Mouse (Mus musculus) small intestine, adult 2 months (tissue): ENCODE data around the gene Gm20388. TPM values are rescaled to one million over a fixed set of nuclear protein-coding genes. Genes with fewer than 3 reads are reported as not detected.
A peak's percentile ranks its signal among the peaks of the same experiment; 100 is the strongest.

Experiments used
- H3K27ac ChIP-seq: fragments of 200-500 bp; 2 replicates; pipeline ENCODE4 v1.5.1; 2012; ENCODE audit warnings: low read depth, low read length, control low read depth, inconsistent platforms; ENCODE audit not compliant: insufficient read depth
- H3K27me3 ChIP-seq: fragments of 200-500 bp; 2 replicates; pipeline ENCODE4 v1.6.1; 2012; ENCODE audit warnings: mild to moderate bottlenecking, moderate library complexity, low read length, inconsistent platforms; ENCODE audit not compliant: control insufficient read depth, insufficient read depth
- H3K36me3 ChIP-seq: fragments of 200-500 bp; 2 replicates; pipeline ENCODE4 v1.6.1; 2012; ENCODE audit warnings: mild to moderate bottlenecking, low read length, control low read depth, inconsistent platforms; ENCODE audit not compliant: control insufficient read depth, insufficient read depth
- H3K4me1 ChIP-seq: fragments of 200-500 bp; 2 replicates; pipeline ENCODE4 v1.6.1; 2012; ENCODE audit warnings: low read length, inconsistent platforms, mixed read lengths; ENCODE audit not compliant: control insufficient read depth, insufficient read depth, insufficient read length
- H3K4me3 ChIP-seq: fragments of 200-500 bp; 2 replicates; pipeline ENCODE4 v1.5.1; 2012; ENCODE audit warnings: low read depth, mild to moderate bottlenecking, control low read depth, inconsistent platforms, low read length, moderate library complexity
- CTCF ChIP-seq: fragments of 200-500 bp; IDR thresholded peaks from 2 replicates; pipeline ENCODE4 v1.5.1; 2012; ENCODE audit warnings: low read depth, mild to moderate bottlenecking, control low read depth, inconsistent platforms, low read length, moderate library complexity, mixed read lengths; ENCODE audit not compliant: insufficient replicate concordance, insufficient read length; ENCODE audit errors: extremely low read depth
- POLR2A ChIP-seq: fragments of 200-500 bp; IDR thresholded peaks from 2 replicates; pipeline ENCODE4 v1.6.1; 2012; ENCODE audit warnings: low read depth, mild to moderate bottlenecking, control low read depth, inconsistent platforms, low read length, moderate library complexity
- WGBS: fragments of 180-500 bp; shearing (Covaris S2); methylation state at CpG from one replicate; pipeline ENCODE4 v1.1.7; 2018; 5-methylcytosine and 5-hydroxymethylcytosine counted together
- polyA plus RNA-seq: library from polyadenylated mRNA; depleted of rRNA; stranded (reverse); fragments of >200 nt; gene quantifications from 2 replicates; pipeline ENCODE4 v1.2.3, GENCODE M21; 2012

Gm20388 gene
- polyA plus RNA-seq, 1 experiment = 37.3 TPM

- 8% methylated on average over 7 of the region's 7 CpGs for WGBS
- TF ChIP-seq CTCF = no peak
- TF ChIP-seq POLR2A = no peak
- H3K27ac ChIP-seq = no peak overlapping the region
Observed at GRCm38 (mm10) chr8:122442356-122442755, 2531.7 kb downstream of the Gm20388 start.

GRCm38 (mm10) chr8:122442781-122443180, 2532.1 kb downstream of the Gm20388 start:
- H3K4me1 ChIP-seq = peaks cover 8% of the 10 kb centered on the region
- no peaks in the 10 kb centered on the region for H3K27me3 ChIP-seq
- H3K36me3 ChIP-seq = 0 out of 2 replicates have a peak, but pooled peaks cover 1% of the 10 kb centered on the region
- peak overlapping the region; percentile 12; the same call in 1 of the 2 replicates for H3K27ac ChIP-seq
- H3K4me3 ChIP-seq = peak overlapping the region; percentile 72
- TF ChIP-seq CTCF (no peak), POLR2A (no peak)
- WGBS = under 1% methylated on average over 12 of the region's 12 CpGs

More at GRCm38 (mm10) chr8:122442356-122442755, 2531.7 kb downstream of the Gm20388 start:
- H3K4me3 ChIP-seq = peak overlapping the region; percentile 72
- H3K36me3 ChIP-seq = 0 out of 2 replicates have a peak, but pooled peaks cover 1% of the 10 kb centered on the region
- peaks cover 8% of the 10 kb centered on the region for H3K4me1 ChIP-seq
- no peaks in the 10 kb centered on the region for H3K27me3 ChIP-seq

GRCm38 (mm10) chr8:122443262-122444006, 2532.8 kb downstream of the Gm20388 start, which contains the start of gene Mvd:
Mvd (minus strand) TSS chr8:122443422.
- Histone ChIP-seq H3K27ac (peak within 1 kb of the TSS; percentile 94), H3K36me3 (no peaks in the 10 kb centered on the region), H3K27me3 (no peaks in the 10 kb centered on the region), H3K4me3 (peak within 1 kb of the TSS; percentile 75), H3K4me1 (peaks cover 8% of the 10 kb centered on the region)
- under 1% methylated on average over 47 of the region's 47 CpGs for WGBS
- TF ChIP-seq CTCF (peak; percentile 32; the same call in 1 of the 2 replicates), POLR2A (peak; percentile 93)

DNA sequence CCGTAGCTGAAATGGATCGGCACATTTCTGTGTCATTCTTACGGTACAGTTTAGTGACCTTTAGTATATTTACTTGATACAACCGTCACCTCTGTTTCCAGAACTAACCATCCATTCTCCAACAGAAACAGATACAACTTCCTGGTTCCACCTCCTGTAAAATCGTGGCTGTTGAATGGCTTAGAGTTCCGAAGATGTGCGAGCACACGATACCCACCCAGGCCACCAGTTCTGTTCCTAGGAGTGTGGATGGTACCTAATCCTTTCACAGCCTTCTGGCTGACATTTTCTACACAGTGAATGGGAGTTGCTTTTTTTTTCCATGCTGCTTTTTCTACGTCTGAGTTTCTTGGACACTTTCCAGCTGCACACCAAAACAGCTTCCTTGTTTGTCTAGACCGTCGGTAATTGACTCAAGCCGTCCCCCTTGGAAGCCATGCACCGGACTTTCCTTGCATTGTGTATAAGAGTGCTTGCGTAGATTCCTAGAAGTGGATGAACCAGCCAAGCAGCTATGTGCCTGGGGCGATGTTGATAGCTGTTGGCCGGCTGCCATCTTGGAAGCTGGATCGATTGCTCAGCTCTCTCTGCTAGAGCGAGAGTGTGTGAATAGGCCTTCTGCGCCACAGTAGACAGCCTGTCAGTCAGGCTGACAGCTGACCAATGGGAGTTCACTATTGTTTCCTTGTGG, 2533.6 kb downstream of the Gm20388 start:
- H3K27ac ChIP-seq = peak overlapping the region; percentile 94
- peak overlapping the region; percentile 75 for H3K4me3 ChIP-seq
- TF ChIP-seq POLR2A = peak; percentile 28; the same call in 1 of the 2 replicates
- no peak for TF ChIP-seq CTCF
- no peaks in the 10 kb centered on the region for H3K36me3 ChIP-seq
- H3K4me1 ChIP-seq = peaks cover 8% of the 10 kb centered on the region
- no peaks in the 10 kb centered on the region for H3K27me3 ChIP-seq
- under 1% methylated on average over 19 of the region's 19 CpGs for WGBS

GRCm38 (mm10) chr8:122445203-122445602, 2534.6 kb downstream of the Gm20388 start:
- Histone ChIP-seq H3K27me3 (no peaks in the 10 kb centered on the region), H3K4me1 (peaks cover 8% of the 10 kb centered on the region), H3K27ac (no peak overlapping the region), H3K36me3 (no peaks in the 10 kb centered on the region), H3K4me3 (no peak overlapping the region)
- no peak for TF ChIP-seq CTCF
- no peak for TF ChIP-seq POLR2A
- WGBS = 52% methylated on average over 3 of the region's 3 CpGs

DNA sequence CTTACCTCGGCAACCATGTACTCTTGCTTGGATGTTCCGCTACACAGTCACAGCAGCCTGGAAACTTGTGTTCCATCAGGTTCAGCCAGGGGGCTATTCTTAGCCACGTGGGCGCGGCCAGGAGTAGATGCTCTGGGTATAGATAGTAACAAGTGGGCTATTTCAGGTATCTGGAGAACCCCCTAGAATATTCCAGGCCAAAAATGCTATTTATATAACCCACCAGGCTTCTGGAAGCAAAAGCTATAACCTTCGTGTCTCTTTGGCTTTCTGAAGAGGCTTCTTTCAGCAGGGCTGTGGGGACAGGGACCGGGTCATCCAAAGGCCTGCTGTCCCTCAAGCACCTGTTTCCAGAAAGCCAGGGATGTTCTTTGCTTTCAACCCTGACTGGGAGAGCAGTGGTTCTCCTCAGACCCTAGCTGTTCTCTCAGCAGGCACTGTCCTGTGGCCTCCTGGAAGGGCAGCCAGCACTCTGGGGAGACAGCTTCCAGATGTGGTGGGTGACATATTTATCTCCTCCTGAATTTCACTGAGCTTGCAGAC, 2540.6 kb downstream of the Gm20388 start:
- H3K4me1 ChIP-seq = no peaks in the 10 kb centered on the region
- H3K4me3 ChIP-seq = no peak overlapping the region
- H3K27ac ChIP-seq = no peak overlapping the region
- H3K27me3 ChIP-seq = no peaks in the 10 kb centered on the region
- WGBS = 57% methylated on average over 7 of the region's 7 CpGs
- no peak for TF ChIP-seq CTCF
- TF ChIP-seq POLR2A = no peak
- H3K36me3 ChIP-seq = no peaks in the 10 kb centered on the region
